ENCODE assay signal across 8 mouse cellular contexts in genomic region chr6:97210962-97211601, GRCm38 (mm10). TPM values are rescaled to one million over a fixed set of nuclear protein-coding genes. Genes with fewer than 3 reads are reported as not detected.
DNase-seq lines count a peak whose midpoint lies in the region; ATAC-seq and TF ChIP-seq lines count a peak whose summit lies in the region.

No protein-coding gene starts in this region.

- peak; percentile 43 for DNase-seq in embryo, embryonic 10.5 days (ENCODE audit: low spot score)
- DNase-seq in embryo, embryonic 10 days (ENCODE audit: low spot score): no peak
- DNase-seq in hindbrain, postnatal 0 days (ENCODE audit: low spot score): peak; percentile 19
- DNase-seq in lung, adult 2 months: peak; percentile 59
- DNase-seq in testis, postnatal 14 days (ENCODE audit: low spot score): no peak

- WGBS in embryonic facial prominence, embryonic 12.5 days: 2% methylated on average over 22 of the region's 22 CpGs
- 2% methylated on average over 22 of the region's 22 CpGs for WGBS in hindbrain, postnatal 0 days
- WGBS in lung, adult 2 months: under 1% methylated on average over 22 of the region's 22 CpGs
- under 1% methylated on average over 22 of the region's 22 CpGs for WGBS in neural tube, embryonic 15.5 days

- no peak for TF ChIP-seq POLR2A in lung, adult 2 months (IDR thresholded peaks at IDR 0.05; ENCODE audit: borderline replicate concordance, extremely low read depth, low read depth, low read length)

- H3K4me1 ChIP-seq in embryonic facial prominence, embryonic 12.5 days: peaks cover 17% of the 10 kb centered on the region
- H3K4me1 ChIP-seq in hindbrain, postnatal 0 days (ENCODE audit: insufficient read depth, low read length): peaks cover 5% of the 10 kb centered on the region; the same call in 1 of the 2 replicates
- H3K4me1 ChIP-seq in lung, adult 2 months (ENCODE audit: control insufficient read depth, insufficient read depth, low read length): peaks cover 13% of the 10 kb centered on the region
- peaks cover 23% of the 10 kb centered on the region for H3K4me1 ChIP-seq in neural tube, embryonic 15.5 days

- H3K27ac ChIP-seq in embryonic facial prominence, embryonic 12.5 days: no peak overlapping the region
- H3K27ac ChIP-seq in hindbrain, postnatal 0 days: peak overlapping the region; percentile 54
- peak overlapping the region; percentile 78 for H3K27ac ChIP-seq in neural tube, embryonic 15.5 days (replicated peaks)

- TF ChIP-seq CTCF in hindbrain, postnatal 0 days (IDR thresholded peaks at IDR 0.05; ENCODE audit: low read depth): no peak
- TF ChIP-seq CTCF in lung, adult 2 months (IDR thresholded peaks at IDR 0.05; ENCODE audit: insufficient read depth, low read length): no peak

- H3K27me3 ChIP-seq in embryonic facial prominence, embryonic 12.5 days: no peaks in the 10 kb centered on the region
- H3K27me3 ChIP-seq in hindbrain, postnatal 0 days (ENCODE audit: insufficient read depth, low read length): no peaks in the 10 kb centered on the region
- H3K27me3 ChIP-seq in neural tube, embryonic 15.5 days (replicated peaks): no peaks in the 10 kb centered on the region

- H3K9ac ChIP-seq in embryonic facial prominence, embryonic 12.5 days: peak overlapping the region; percentile 61
- peak overlapping the region; percentile 64 for H3K9ac ChIP-seq in hindbrain, postnatal 0 days (replicated peaks; ENCODE audit: low read length)
- H3K9ac ChIP-seq in neural tube, embryonic 15.5 days (replicated peaks): peak overlapping the region; percentile 77

- ATAC-seq in CD4-positive, CD25-positive, alpha-beta regulatory T cell, adult 4 months: peak; percentile 42
- ATAC-seq in embryonic facial prominence, embryonic 12.5 days (ENCODE audit: insufficient number of reproducible peaks, insufficient read depth, low FRiP score, low TSS enrichment): peak; percentile 54
- ATAC-seq in hindbrain, postnatal 0 days: peak; percentile 60
- peak; percentile 62 for ATAC-seq in neural tube, embryonic 15.5 days (ENCODE audit: low FRiP score)

- peak overlapping the region; percentile 80 for H3K4me2 ChIP-seq in embryonic facial prominence, embryonic 12.5 days (replicated peaks)
- peak overlapping the region; percentile 89 for H3K4me2 ChIP-seq in hindbrain, postnatal 0 days (ENCODE audit: low read depth, low read length)
- H3K4me2 ChIP-seq in neural tube, embryonic 15.5 days: peak overlapping the region; percentile 75

- H3K4me3 ChIP-seq in embryonic facial prominence, embryonic 12.5 days: peak overlapping the region; percentile 57
- H3K4me3 ChIP-seq in hindbrain, postnatal 0 days (ENCODE audit: low read length): peak overlapping the region; percentile 74
- peak overlapping the region; percentile 96 for H3K4me3 ChIP-seq in lung, adult 2 months (replicated peaks; ENCODE audit: extremely low read depth, low read depth, low read length)
- peak overlapping the region; percentile 63 for H3K4me3 ChIP-seq in neural tube, embryonic 15.5 days (replicated peaks)

- 0 out of 2 replicates have a peak, but pooled peaks cover 4% of the 10 kb centered on the region for H3K36me3 ChIP-seq in embryonic facial prominence, embryonic 12.5 days
- no peaks in the 10 kb centered on the region for H3K36me3 ChIP-seq in hindbrain, postnatal 0 days (ENCODE audit: insufficient read depth, low read length)
- peaks cover 4% of the 10 kb centered on the region; the same call in 1 of the 2 replicates for H3K36me3 ChIP-seq in neural tube, embryonic 15.5 days

- no peaks in the 10 kb centered on the region for H3K9me3 ChIP-seq in embryonic facial prominence, embryonic 12.5 days
- no peaks in the 10 kb centered on the region for H3K9me3 ChIP-seq in hindbrain, postnatal 0 days (ENCODE audit: low read length)
- no peaks in the 10 kb centered on the region for H3K9me3 ChIP-seq in neural tube, embryonic 15.5 days (replicated peaks)

RNA-seq across cellular contexts. Expression of gene Arl6ip5, which starts 0.6 kb away (rescaled TPM):
- 100 to 1,000 TPM; 189 to 278 TPM for polyA plus RNA-seq in CD4-positive, CD25-positive, alpha-beta regulatory T cell, adult 4 months (2017; shearing (Covaris generic))
- polyA plus RNA-seq in embryonic facial prominence, embryonic 12.5 days (2016; fragmentation: Nextera tagmentation; extraction: Ambion mirVana): 56.4 and 57.2 TPM in 2 replicates
- total RNA-seq in hindbrain, postnatal 0 days (2014; rRNA removed): 88.3 and 97.5 TPM in 2 replicates
- 117 and 122 TPM in 2 replicates for polyA plus RNA-seq in hindbrain, postnatal 0 days (2015; fragmentation: Nextera tagmentation; extraction: Ambion mirVana)
- polyA plus RNA-seq in lung, adult 2 months (2012; rRNA removed): 63.2 and 80.0 TPM in 2 replicates
- 137 and 143 TPM in 2 replicates for polyA plus RNA-seq in neural tube, embryonic 15.5 days (2015; fragmentation: Nextera tagmentation; extraction: Ambion mirVana)

RNA-seq across cellular contexts. Expression of gene Uba3, which starts 5.6 kb away (rescaled TPM):
- polyA plus RNA-seq in CD4-positive, CD25-positive, alpha-beta regulatory T cell, adult 4 months (2017; shearing (Covaris generic)): 10 to 100 TPM; 43.0 TPM
- 97.0 and 97.8 TPM in 2 replicates for polyA plus RNA-seq in embryonic facial prominence, embryonic 12.5 days (2016; fragmentation: Nextera tagmentation; extraction: Ambion mirVana)
- 44.2 and 60.3 TPM in 2 replicates for total RNA-seq in hindbrain, postnatal 0 days (2014; rRNA removed)
- polyA plus RNA-seq in hindbrain, postnatal 0 days (2015; fragmentation: Nextera tagmentation; extraction: Ambion mirVana): 63.4 and 64.4 TPM in 2 replicates
- polyA plus RNA-seq in lung, adult 2 months (2012; rRNA removed): 7.1 and 14.6 TPM in 2 replicates
- polyA plus RNA-seq in neural tube, embryonic 15.5 days (2015; fragmentation: Nextera tagmentation; extraction: Ambion mirVana): 82.6 and 84.8 TPM in 2 replicates

RNA-seq across cellular contexts. Expression of gene Tmf1, which starts 32.2 kb away (rescaled TPM):
- polyA plus RNA-seq in CD4-positive, CD25-positive, alpha-beta regulatory T cell, adult 4 months (2017; shearing (Covaris generic)): 10 to 100 TPM; 41.0 to 50.8 TPM
- polyA plus RNA-seq in embryonic facial prominence, embryonic 12.5 days (2016; fragmentation: Nextera tagmentation; extraction: Ambion mirVana): 35.7 TPM in 2 replicates
- total RNA-seq in hindbrain, postnatal 0 days (2014; rRNA removed): 15.9 and 19.8 TPM in 2 replicates
- 50.8 and 53.5 TPM in 2 replicates for polyA plus RNA-seq in hindbrain, postnatal 0 days (2015; fragmentation: Nextera tagmentation; extraction: Ambion mirVana)
- polyA plus RNA-seq in lung, adult 2 months (2012; rRNA removed): 3.1 and 3.8 TPM in 2 replicates
- polyA plus RNA-seq in neural tube, embryonic 15.5 days (2015; fragmentation: Nextera tagmentation; extraction: Ambion mirVana): 37.5 and 37.8 TPM in 2 replicates

RNA-seq across cellular contexts. Expression of gene Lmod3, which starts 41.5 kb away (rescaled TPM):
- under 1 TPM in 1 of 2 experiments, not detected in 1; 0.24 TPM for polyA plus RNA-seq in CD4-positive, CD25-positive, alpha-beta regulatory T cell, adult 4 months (2017; shearing (Covaris generic))
- polyA plus RNA-seq in embryonic facial prominence, embryonic 12.5 days (2016; fragmentation: Nextera tagmentation; extraction: Ambion mirVana): 2.4 and 3.7 TPM in 2 replicates
- total RNA-seq in hindbrain, postnatal 0 days (2014; rRNA removed): 0.21 TPM in 1 of 2 replicates, not detected in the other
- polyA plus RNA-seq in hindbrain, postnatal 0 days (2015; fragmentation: Nextera tagmentation; extraction: Ambion mirVana): not detected in 2 replicates
- 0.22 and 2.0 TPM in 2 replicates for polyA plus RNA-seq in lung, adult 2 months (2012; rRNA removed)
- polyA plus RNA-seq in neural tube, embryonic 15.5 days (2015; fragmentation: Nextera tagmentation; extraction: Ambion mirVana): 0.61 and 0.63 TPM in 2 replicates

Comparison
In these comparisons a context has a peak if more than half of its experiments do, and no peak if none do; other contexts are left out.
1. DNase-seq: peak in embryo, embryonic 10.5 days (single experiment), hindbrain, postnatal 0 days (single experiment) and lung, adult 2 months (single experiment); none in embryo, embryonic 10 days (single experiment) and testis, postnatal 14 days (single experiment).
2. Peak in every context shown above with its lines, with median percentiles within 50 percentile points of each other: ATAC-seq, H3K4me2 ChIP-seq, H3K4me3 ChIP-seq and H3K9ac ChIP-seq.